Mouse (Mus musculus) thymus, postnatal 36 days (tissue): ENCODE measurements around the gene Wnt7b.
A peak's percentile ranks its signal among the peaks of the same experiment; 100 is the strongest.

Experiments used
- DNase-seq, 2 experiments: peaks; one replicate each; pipeline ENCODE4 v3.0.0; 2022; ENCODE audit warnings: mixed read lengths in 2 of 2

The Wnt7b gene

GRCm38 (mm10) chr15:85569167-85569797 is 13.0 kb downstream of the Wnt7b start:
- no peak for DNase-seq

- DNase-seq, result no peak
Observed at GRCm38 (mm10) chr15:85568402-85568801, 13.9 kb downstream of the Wnt7b start.

- DNase-seq, result no peak
Observed at GRCm38 (mm10) chr15:85564966-85565365, 17.3 kb downstream of the Wnt7b start.

GRCm38 (mm10) chr15:85564034-85564769 is 18.1 kb downstream of the Wnt7b start:
- no peak for DNase-seq

GRCm38 (mm10) chr15:85561953-85562352 is 20.3 kb downstream of the Wnt7b start:
- DNase-seq, result no peak

- no peak for DNase-seq
Observed at GRCm38 (mm10) chr15:85560830-85561229, 21.4 kb downstream of the Wnt7b start.

- no peak for DNase-seq
Observed at GRCm38 (mm10) chr15:85558840-85559540, 23.3 kb downstream of the Wnt7b start.

- DNase-seq, result no peak
Observed at GRCm38 (mm10) chr15:85555799-85556198, 26.5 kb downstream of the Wnt7b start.

GRCm38 (mm10) chr15:85553421-85553820 is 28.9 kb downstream of the Wnt7b start:
- no peak for DNase-seq

- no peak for DNase-seq
Observed at GRCm38 (mm10) chr15:85546500-85546899, 35.8 kb downstream of the Wnt7b start.

GRCm38 (mm10) chr15:85545369-85545768 is 36.9 kb downstream of the Wnt7b start:
- DNase-seq, result no peak

GRCm38 (mm10) chr15:85538170-85538569 is 44.1 kb downstream of the Wnt7b start:
- DNase-seq, result no peak

GRCm38 (mm10) chr15:85537151-85537550 is 45.1 kb downstream of the Wnt7b start:
- DNase-seq, result no peak

GRCm38 (mm10) chr15:85534646-85535045 is 47.6 kb downstream of the Wnt7b start:
- no peak for DNase-seq

GRCm38 (mm10) chr15:85534215-85534614 is 48.1 kb downstream of the Wnt7b start:
- no peak for DNase-seq

- no peak for DNase-seq
Observed at GRCm38 (mm10) chr15:85532063-85532462, 50.2 kb downstream of the Wnt7b start.

GRCm38 (mm10) chr15:85529911-85530310 is 52.4 kb downstream of the Wnt7b start:
- DNase-seq, result no peak

GRCm38 (mm10) chr15:85524404-85524950 is 57.8 kb downstream of the Wnt7b start:
- no peak for DNase-seq

GRCm38 (mm10) chr15:85523173-85523991 is 58.9 kb downstream of the Wnt7b start:
- peak; percentile 5 to 16 for DNase-seq

- no peak for DNase-seq
Observed at GRCm38 (mm10) chr15:85519438-85519837, 62.8 kb downstream of the Wnt7b start.

- no peak for DNase-seq
Observed at GRCm38 (mm10) chr15:85507370-85508014, 74.8 kb downstream of the Wnt7b start.

- DNase-seq, result no peak
Observed at GRCm38 (mm10) chr15:85506680-85507079, 75.6 kb downstream of the Wnt7b start.
